Mouse (Mus musculus) embryo, embryonic 10 days (tissue): Measurements from ENCODE around the gene Prkn.

ENCODE experiments used
- DNase-seq: peaks from one replicate; pipeline ENCODE4 v3.0.0-alpha.2; 2015; ENCODE audit warnings: low spot score

Prkn gene

GRCm38 (mm10) chr17:11740716-11741115, 900.5 kb downstream of the Prkn start:
- DNase-seq, result no peak

- DNase-seq, result no peak
Measured at GRCm38 (mm10) chr17:11741161-11741560, 901.0 kb downstream of the Prkn start.

- DNase-seq, result no peak
Measured at GRCm38 (mm10) chr17:11751251-11751650, 911.1 kb downstream of the Prkn start.

GRCm38 (mm10) chr17:11752686-11753085, 912.5 kb downstream of the Prkn start:
- DNase-seq, result no peak

- no peak for DNase-seq
Measured at GRCm38 (mm10) chr17:11765117-11765516, 924.9 kb downstream of the Prkn start.

GRCm38 (mm10) chr17:11765581-11765980, 925.4 kb downstream of the Prkn start:
- no peak for DNase-seq

GRCm38 (mm10) chr17:11767301-11767700, 927.1 kb downstream of the Prkn start:
- DNase-seq, result no peak

- DNase-seq, result no peak
Measured at GRCm38 (mm10) chr17:11768345-11768744, 928.2 kb downstream of the Prkn start.

GRCm38 (mm10) chr17:11768971-11769370, 928.8 kb downstream of the Prkn start:
- no peak for DNase-seq

- DNase-seq, result no peak
Measured at GRCm38 (mm10) chr17:11769513-11769912, 929.3 kb downstream of the Prkn start.

- no peak for DNase-seq
Measured at GRCm38 (mm10) chr17:11779547-11779946, 939.4 kb downstream of the Prkn start.

- no peak for DNase-seq
Measured at GRCm38 (mm10) chr17:11780005-11780404, 939.8 kb downstream of the Prkn start.

GRCm38 (mm10) chr17:11780805-11781481, 940.8 kb downstream of the Prkn start:
- DNase-seq, result no peak

- no peak for DNase-seq
Measured at GRCm38 (mm10) chr17:11788270-11788936, 948.2 kb downstream of the Prkn start.

GRCm38 (mm10) chr17:11795979-11796378, 955.8 kb downstream of the Prkn start:
- DNase-seq, result no peak

- no peak for DNase-seq
Measured at GRCm38 (mm10) chr17:11801226-11801625, 961.0 kb downstream of the Prkn start.

GRCm38 (mm10) chr17:11807280-11807679, 967.1 kb downstream of the Prkn start:
- DNase-seq, result no peak

GRCm38 (mm10) chr17:11817886-11818285, 977.7 kb downstream of the Prkn start:
- DNase-seq, result peak; percentile 14

GRCm38 (mm10) chr17:11819506-11819905, 979.3 kb downstream of the Prkn start:
- DNase-seq, result no peak

GRCm38 (mm10) chr17:11820757-11821156, 980.6 kb downstream of the Prkn start:
- no peak for DNase-seq

- DNase-seq, result no peak
Measured at GRCm38 (mm10) chr17:11829501-11829900, 989.3 kb downstream of the Prkn start.

GRCm38 (mm10) chr17:11837121-11837520, 996.9 kb downstream of the Prkn start:
- no peak for DNase-seq

GRCm38 (mm10) chr17:11844436-11844835, 1004.3 kb downstream of the Prkn start:
- no peak for DNase-seq

GRCm38 (mm10) chr17:11844989-11845388, 1004.8 kb downstream of the Prkn start:
- DNase-seq, result no peak
